In the genomic region with DNA sequence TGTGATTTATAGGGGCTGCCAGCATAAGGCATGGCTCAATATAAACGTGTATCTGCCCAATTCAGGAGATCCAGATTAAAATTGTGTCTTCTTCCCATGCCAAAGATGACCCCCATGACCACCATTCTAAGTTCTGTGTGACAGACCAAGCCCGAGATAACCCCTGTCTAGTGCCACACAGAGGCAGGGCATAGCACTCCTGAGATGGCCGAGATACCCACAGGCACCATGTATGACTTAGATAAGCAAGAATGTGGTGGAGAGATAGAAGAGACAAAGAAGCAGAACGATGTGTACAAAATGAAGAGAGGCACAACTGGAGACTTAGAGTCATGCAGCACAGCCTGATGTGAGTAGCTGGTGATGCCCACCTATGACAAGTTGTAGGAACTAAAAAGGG, we compare ENCODE assay signal across 28 mouse cellular contexts. TPM values are rescaled to one million over a fixed set of nuclear protein-coding genes. Genes with fewer than 3 reads are reported as not detected.
"Had no signal": no experiment of that assay in that cellular context is flagged by ENCODE, and none has a peak within 500 bp of the region (broad histone marks: within the 10 kb centered on the region; RNA-seq: fewer than 3 reads in every experiment).

No protein-coding gene starts in this region.

- H3K4me3 ChIP-seq: liver, embryonic 13.5 days; lung, embryonic 15.5 days; megakaryocyte, embryonic 14.5 days; midbrain, embryonic 10.5 days; midbrain, embryonic 12.5 days; myocyte; neural tube, embryonic 13.5 days; neural tube, embryonic 15.5 days had no signal

- DNase-seq: liver, embryonic 13.5 days; liver, postnatal 0 days; lung, adult 2 months; lung, postnatal 14 days; lung, postnatal 36 days; midbrain, embryonic 14.5 days; right cerebral cortex, postnatal 25 days; right cerebral cortex, postnatal 4 days; spleen, adult 18-20 months; thymus, adult 18-20 months; thymus, postnatal 14 days; thymus, postnatal 36 days had no signal

- H3K4me2 ChIP-seq: liver, embryonic 13.5 days; lung, embryonic 15.5 days; midbrain, embryonic 12.5 days; neural tube, embryonic 13.5 days; neural tube, embryonic 15.5 days had no signal

- H3K36me3 ChIP-seq: liver, embryonic 13.5 days; lung, embryonic 15.5 days; midbrain, embryonic 10.5 days; midbrain, embryonic 12.5 days; neural tube, embryonic 13.5 days; neural tube, embryonic 15.5 days had no signal

- H3K27ac ChIP-seq: liver, embryonic 13.5 days; lung, embryonic 15.5 days; macrophage; midbrain, embryonic 10.5 days; midbrain, embryonic 12.5 days; neural tube, embryonic 13.5 days; neural tube, embryonic 15.5 days had no signal

- H3K4me1 ChIP-seq: liver, embryonic 13.5 days; lung, embryonic 15.5 days; megakaryocyte, embryonic 14.5 days; midbrain, embryonic 10.5 days; midbrain, embryonic 12.5 days; neural tube, embryonic 13.5 days; neural tube, embryonic 15.5 days had no signal

- H3K9ac ChIP-seq: liver, embryonic 13.5 days; liver, postnatal 0 days; lung, embryonic 15.5 days; midbrain, embryonic 12.5 days; neural tube, embryonic 13.5 days; neural tube, embryonic 15.5 days had no signal

- H3K9me3 ChIP-seq: liver, embryonic 13.5 days; lung, embryonic 15.5 days; megakaryocyte, embryonic 14.5 days; midbrain, embryonic 10.5 days; midbrain, embryonic 12.5 days; neural tube, embryonic 13.5 days; neural tube, embryonic 15.5 days had no signal

- H3K27me3 ChIP-seq: liver, embryonic 13.5 days; lung, embryonic 15.5 days; megakaryocyte, embryonic 14.5 days; midbrain, embryonic 12.5 days; neural tube, embryonic 13.5 days; neural tube, embryonic 15.5 days had no signal

- ATAC-seq: liver, postnatal 0 days; lung, postnatal 0 days; midbrain, embryonic 16.5 days had no signal

RNA-seq across cellular contexts. Expression of gene H2-M10.4, which starts 5.9 kb away (rescaled TPM):
- polyA plus RNA-seq: liver, embryonic 13.5 days; liver, postnatal 0 days; lung, adult 2 months; lung, embryonic 15.5 days; lung, postnatal 0 days; macrophage; midbrain, embryonic 10.5 days; midbrain, embryonic 12.5 days; midbrain, embryonic 14.5 days; midbrain, embryonic 16.5 days; myocyte; neural tube, embryonic 11.5 days; neural tube, embryonic 13.5 days; neural tube, embryonic 15.5 days; small intestine, adult 2 months; stomach, embryonic 14.5 days; stomach, embryonic 16.5 days; thymus, postnatal 0 days; urinary bladder, adult 2 months had no signal
